Mouse (Mus musculus): Measurements from ENCODE around the gene Tmem98.

Gene Tmem98

DNA sequence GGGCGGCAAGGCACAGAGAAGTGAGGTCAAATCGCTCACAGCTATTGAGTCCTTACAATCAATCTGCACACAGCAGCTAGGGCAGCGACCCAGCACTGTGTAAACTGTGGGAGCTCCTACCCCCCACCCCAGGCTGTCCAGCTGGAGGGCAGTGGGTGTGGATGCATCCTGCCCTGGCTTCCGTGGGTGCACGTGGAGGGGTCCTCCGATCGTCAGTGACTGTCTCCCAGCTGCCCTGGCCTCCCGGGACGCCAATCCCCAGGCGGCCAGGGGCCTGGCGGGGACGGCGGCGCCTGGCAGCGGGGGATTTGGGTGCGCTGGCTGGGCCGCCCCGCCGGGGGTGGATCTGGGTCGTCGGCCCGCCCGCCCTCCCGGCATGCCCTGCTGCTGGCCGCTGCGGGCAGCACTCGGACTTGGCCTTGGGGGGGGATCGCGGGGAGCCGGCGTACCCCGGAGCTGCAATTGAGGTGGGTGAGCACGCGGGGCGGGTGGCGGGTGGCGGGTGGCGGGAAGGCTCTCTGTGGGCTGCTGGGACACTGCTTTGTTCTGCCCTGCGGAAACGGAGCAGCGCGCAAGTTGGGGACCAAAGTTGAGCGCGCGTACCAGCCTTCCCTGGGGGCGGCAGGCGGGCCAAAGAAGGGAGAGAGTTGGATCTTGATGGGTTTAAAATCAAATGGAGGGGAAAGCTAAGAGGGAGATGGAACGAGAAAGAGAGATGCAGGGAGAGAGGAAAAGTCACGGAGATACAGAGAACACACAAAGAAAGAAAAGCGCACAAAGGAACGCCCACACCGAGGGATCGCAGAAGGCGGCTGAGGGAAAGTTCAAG lies at the start of gene Tmem98:
TSS of gene Tmem98 (plus strand) at position 183 of the 829 bp plus-strand sequence.
- DNase-seq (ENCODE audit: low spot score in 2 of 2), result no peak

DNA sequence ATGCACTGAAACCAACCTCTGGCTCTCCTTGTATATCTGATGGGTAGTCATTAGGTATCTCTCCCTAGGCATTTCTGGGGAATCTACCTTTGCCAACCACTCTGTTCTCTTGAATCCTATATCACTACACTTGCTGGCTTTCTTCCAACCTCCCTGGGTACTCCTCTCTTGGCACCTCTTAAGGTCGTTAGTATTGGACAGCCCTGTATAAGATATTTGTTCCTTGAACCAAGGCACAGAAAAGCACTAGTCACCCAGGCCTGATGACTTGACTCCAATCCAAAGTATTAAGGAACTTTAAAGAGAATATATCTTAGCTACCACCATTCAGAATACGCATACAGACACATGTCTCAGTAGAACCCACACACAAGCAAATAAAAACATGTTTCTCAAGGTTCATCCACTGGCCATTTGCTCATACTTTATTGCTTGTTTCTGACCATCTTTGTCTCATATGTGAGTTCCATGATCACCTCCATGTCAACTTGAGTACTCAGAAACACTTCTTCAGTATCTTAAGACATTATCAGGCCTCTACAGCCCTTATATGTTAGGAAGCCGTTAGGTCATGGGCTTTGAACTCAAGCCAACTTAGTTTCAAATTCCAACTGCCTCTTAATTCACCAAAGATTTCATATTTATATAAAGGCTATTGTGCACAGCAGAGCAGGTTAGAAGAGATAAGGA lies 48.5 kb upstream of the Tmem98 start:
- peak in 1 of 2 experiments; percentile 12 for DNase-seq (ENCODE audit: low spot score in 2 of 2)

GRCm38 (mm10) chr11:80762066-80762465 lies 47.9 kb upstream of the Tmem98 start:
- DNase-seq (ENCODE audit: low spot score in 2 of 2), result no peak

GRCm38 (mm10) chr11:80766068-80766467 lies 43.9 kb upstream of the Tmem98 start:
- no peak for DNase-seq (ENCODE audit: low spot score in 2 of 2)

- no peak for DNase-seq (ENCODE audit: low spot score in 2 of 2)
Observed at GRCm38 (mm10) chr11:80766472-80767319, 43.3 kb upstream of the Tmem98 start.

DNA sequence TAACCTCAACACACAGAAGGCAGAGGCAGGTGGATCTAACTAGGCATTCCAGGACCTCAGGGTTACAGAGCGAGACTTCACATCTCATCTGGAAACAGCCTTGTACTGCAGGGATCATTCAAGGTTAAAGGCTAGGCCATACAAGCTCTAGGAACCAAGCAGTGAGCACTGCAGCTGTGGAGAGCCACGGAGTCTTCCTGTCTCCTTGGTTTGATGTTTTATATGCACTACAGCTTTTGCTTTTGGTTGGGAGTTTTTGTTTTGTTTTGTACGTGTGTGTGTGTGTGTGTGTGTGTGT lies 42.7 kb upstream of the Tmem98 start:
- DNase-seq (ENCODE audit: low spot score in 2 of 2), result no peak

DNA sequence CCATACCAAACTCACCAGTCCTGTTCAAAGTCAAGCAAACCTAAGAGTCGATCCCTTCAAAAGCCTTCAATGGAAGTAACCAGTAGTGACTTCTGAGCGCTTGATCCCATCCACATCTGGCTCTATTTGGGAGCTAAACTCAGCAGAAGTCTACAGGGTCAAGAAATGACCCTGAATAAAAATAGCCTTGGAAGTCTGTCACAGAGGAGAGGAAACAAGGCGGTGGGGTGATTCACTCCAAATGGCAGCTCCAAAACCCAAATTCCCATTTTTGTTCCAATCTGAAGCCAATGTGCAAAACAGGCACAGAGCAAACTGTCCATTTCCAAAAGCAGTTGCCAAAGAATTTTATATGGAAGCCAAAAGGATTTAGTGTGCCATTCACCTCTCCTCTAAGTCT lies 38.8 kb upstream of the Tmem98 start:
- no peak for DNase-seq (ENCODE audit: low spot score in 2 of 2)

DNA sequence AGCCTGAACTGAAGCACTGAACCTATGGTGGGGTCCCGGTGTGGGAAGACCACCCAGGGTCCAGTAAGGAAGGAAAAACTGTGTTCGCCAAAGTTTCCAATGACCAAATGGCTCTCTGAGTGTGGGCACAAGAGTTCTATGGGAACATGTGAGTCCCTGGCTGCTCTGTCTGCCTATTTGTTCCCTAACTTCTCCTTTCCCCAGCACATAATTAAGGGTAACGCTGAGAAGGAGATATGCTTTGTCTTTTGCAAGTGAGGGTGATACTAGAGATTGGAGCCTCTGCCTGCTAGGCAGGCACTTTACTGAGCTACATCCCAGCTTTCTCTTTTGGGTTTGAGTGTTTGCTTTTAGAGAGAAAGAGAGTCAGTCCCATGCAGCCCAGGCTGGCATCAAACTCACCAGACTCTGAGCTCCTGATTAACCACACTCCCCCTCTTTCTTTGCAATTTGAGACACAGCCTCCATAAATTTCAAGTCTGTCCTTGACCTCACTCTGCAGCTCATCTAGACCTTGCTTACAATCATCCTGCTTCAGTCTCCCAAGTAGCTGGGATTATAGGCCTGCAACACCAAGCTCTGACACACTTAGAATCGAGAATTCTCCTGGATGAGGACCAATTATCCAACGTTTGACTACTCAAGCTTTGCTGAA lies 38.3 kb upstream of the Tmem98 start:
- DNase-seq (ENCODE audit: low spot score in 2 of 2), result no peak

DNA sequence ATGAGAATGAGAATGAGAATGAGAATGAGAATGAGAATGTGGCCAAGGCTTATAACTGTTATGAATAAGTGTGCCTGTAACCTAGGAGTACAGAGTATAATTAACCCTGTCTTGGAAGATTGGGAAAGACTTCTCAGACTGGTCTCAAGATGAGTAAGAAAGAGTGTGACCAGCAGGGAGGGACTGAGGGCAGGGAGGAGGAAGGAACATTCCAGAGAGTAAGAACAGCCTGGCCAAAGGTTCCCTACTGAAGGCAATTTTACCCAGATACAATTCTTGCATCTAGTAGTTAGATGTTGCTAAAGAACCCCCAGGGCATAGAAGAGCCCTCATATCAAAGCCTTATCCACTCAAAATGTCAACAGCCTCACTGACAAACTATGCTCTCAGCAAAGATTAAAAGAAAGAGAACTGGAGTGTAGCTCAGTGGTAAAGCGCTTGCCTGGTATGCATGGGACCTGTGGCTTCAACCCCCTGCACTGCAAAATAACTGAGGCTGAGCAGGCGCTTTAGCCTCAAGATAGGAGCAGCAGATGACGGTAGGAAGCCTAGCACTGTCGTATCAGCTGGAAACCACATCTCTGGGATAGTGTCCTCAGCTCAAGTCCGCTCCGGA lies 37.3 kb upstream of the Tmem98 start:
- DNase-seq (ENCODE audit: low spot score in 2 of 2), result no peak

DNA sequence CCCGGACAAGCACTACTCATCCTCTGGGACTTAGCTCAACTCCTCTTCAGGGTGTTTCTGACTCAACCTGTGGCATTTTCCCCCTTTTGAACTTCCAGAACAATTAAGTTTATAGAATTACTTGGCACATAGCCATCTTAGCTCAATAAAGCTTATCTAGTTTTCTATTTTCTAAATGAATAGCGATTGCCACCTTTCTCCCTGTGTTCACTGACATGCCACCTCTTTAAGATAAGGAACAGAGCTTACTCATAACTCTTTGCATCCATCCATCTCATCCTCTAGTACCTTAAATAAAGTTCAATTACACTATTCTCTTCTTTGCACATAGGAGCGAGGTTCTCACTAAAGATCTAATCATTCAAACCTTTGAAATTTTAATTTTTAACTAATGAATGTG lies 34.4 kb upstream of the Tmem98 start:
- no peak for DNase-seq (ENCODE audit: low spot score in 2 of 2)

DNA sequence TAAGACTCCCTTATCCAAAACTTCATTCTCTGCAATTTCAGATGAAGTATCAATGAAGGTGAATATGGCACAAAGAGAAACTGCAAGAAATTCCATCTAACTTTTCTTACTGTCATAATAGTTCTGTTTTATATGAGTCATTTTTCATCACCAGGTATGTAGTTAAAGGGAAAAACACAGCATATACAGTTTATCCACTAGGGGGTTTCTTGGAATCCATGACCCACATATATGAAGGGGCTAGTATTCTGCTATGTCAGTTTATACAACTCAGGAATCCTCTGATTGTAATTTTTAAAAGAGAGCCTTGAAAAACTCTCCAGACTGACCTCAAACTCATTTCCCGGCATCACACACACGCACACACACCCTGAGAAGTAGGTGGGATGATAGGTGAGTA lies 32.3 kb upstream of the Tmem98 start:
- no peak for DNase-seq (ENCODE audit: low spot score in 2 of 2)

DNA sequence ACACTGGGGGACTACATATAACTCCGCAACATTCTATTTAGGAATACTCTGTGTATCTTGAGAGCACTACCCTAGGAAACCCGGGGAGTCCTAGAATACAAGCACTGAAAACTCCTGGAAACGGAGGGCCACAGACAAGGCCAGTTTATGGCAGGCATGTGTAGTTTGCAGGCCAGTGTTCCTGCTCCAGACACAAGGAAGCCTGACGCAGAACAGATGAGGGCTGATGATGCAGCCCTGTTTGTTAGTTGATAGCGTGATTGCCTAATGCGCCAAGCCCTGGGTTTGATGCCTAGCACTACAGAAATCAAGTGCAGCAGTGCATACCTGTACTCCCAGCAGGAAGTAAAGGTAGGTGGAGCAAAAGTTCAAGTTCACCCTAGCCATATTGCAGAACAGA lies 31.8 kb upstream of the Tmem98 start:
- DNase-seq (ENCODE audit: low spot score in 2 of 2), result no peak

DNA sequence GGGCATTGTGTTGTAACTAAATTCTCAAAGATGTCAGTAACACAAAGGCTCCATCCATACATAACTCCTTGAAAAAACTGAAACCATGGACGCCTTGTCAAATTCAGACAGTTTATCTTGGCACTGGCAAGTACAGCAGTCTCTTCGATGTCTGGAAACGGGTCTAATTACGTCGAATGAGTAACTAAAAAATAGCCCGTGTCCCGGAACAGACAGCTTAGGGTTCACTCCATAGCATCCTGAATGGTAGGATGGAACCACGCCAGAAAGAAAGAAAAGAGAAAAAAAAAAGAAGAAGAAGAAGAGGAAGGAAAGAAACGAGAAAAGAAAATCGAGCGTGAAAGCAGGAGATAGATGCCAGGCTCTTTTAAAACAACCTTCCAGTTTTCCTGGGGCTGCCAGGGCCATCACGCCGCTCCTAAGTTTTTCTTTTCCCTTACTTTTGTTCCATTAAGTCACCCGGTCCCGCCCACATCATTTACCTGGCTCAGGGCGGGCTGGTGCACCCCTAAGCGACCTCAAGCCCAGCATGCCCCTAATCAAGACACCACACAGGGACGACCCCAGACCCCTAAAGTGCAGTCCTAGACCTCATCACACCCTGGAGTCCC lies 31.0 kb upstream of the Tmem98 start:
- no peak for DNase-seq (ENCODE audit: low spot score in 2 of 2)

GRCm38 (mm10) chr11:80779527-80780344 lies 30.2 kb upstream of the Tmem98 start, which contains the start of gene Myo1d:
Gene Myo1d (minus strand): TSS chr11:80780025.
- peak; percentile 83 to 86 for DNase-seq (ENCODE audit: low spot score in 2 of 2)

DNA sequence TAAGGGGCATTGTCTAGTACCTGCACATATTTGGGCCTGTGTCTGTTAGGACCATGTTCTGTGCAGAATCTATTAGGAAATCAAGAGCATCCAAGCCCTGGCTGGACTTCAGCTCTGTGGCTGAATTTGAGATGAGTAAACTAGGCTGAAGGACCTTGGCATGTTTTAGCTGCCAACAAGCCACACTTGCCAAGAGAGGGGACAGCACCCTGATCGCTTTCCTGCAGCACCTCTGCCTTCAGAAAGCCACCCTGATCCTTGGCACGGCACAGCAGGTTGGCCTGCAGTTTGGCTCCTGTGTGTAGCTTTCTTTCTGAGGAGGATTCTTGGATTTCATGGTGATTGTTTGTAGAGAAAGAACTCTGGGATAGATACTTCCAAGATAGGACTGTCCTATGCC lies 28.4 kb upstream of the Tmem98 start:
- DNase-seq (ENCODE audit: low spot score in 2 of 2), result no peak

- DNase-seq (ENCODE audit: low spot score in 2 of 2), result no peak
Observed at GRCm38 (mm10) chr11:80783460-80783859, 26.5 kb upstream of the Tmem98 start.

DNA sequence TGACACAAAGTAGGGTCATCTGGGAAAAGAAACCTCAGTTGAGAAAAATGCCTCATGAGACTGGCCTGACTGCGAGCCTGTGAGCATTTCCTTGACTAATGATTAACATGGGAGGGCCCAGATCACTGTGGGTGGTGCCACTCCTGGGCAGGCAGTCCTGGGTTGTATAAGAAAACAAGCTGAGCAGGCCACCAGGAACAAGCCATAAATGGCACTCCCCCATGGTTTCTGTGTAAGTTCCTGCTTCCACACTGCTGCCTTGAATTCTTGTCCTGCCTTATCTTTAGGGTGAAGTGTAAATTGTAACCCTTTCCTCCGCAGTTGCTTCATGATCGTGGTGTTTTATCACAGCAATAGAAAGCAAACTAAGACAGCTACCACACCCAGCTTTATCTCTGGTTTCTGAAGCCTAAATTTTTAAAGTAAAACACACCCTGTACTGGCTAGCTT lies 25.7 kb upstream of the Tmem98 start:
- DNase-seq (ENCODE audit: low spot score in 2 of 2), result peak; percentile 14 to 50

GRCm38 (mm10) chr11:80785672-80786071 lies 24.3 kb upstream of the Tmem98 start:
- DNase-seq (ENCODE audit: low spot score in 2 of 2), result peak in 1 of 2 experiments; percentile 30

- no peak for DNase-seq (ENCODE audit: low spot score in 2 of 2)
Observed at GRCm38 (mm10) chr11:80789647-80790240, 20.2 kb upstream of the Tmem98 start.

- no peak for DNase-seq (ENCODE audit: low spot score in 2 of 2)
Observed at GRCm38 (mm10) chr11:80790413-80790812, 19.6 kb upstream of the Tmem98 start.
